Mouse (Mus musculus): ENCODE results near the gene Irf1. TPM values are rescaled to one million over a fixed set of nuclear protein-coding genes. Genes with fewer than 3 reads are reported as not detected.

Irf1 gene
- polyA plus RNA-seq, 1 experiment, result 10.9 TPM

DNA sequence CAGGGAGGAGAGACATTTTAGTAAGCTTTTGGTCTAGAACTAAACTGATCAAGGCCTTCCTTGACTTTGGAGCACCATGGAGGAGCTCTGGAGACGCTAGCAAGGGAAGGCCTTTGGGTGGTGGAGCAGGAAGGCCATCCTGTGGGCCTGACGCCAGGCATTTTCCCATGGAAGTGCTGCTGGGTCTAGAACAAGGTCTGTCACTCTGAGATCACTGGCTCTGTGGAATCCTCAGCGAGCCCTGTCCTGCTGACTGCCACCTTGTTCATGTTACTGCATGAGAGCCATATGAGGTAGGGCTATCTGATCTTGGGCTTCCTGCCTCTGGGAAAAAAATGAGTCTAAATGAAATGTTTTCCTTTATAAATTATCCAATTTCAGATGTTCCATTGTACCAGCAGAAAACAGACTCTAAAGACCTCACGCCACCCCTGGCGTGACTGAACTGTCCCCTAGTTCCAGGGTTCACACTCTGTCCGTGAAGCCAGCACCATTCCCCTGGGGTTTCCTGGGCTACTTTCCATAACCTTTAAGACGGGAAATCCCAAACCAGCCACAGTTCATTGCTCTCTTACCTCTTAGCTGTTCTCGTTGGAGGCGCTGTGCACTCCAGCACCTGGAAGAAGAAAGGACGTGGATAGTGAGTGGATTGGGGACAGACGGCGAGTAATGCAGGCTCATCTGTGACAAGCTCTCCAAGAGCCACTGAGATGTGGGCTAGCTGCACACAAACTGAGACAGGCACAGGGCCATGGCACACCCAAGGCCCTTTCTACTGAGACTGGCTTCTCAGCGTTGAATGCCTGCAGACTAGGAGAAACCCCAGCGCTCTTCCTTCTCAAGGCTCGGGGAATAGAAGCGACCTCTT, 43.4 kb downstream of the Irf1 start:
- no peak overlapping the region for H3K27ac ChIP-seq (ENCODE audit: insufficient read depth, low read length)
- TF ChIP-seq CTCF (IDR thresholded peaks at IDR 0.05; ENCODE audit: extremely low read depth, insufficient read depth, low read length) (no peak), POLR2A (IDR thresholded peaks at IDR 0.05; ENCODE audit: extremely low read depth, insufficient read depth, low read length) (no peak)
- no peaks in the 10 kb centered on the region for H3K4me1 ChIP-seq (ENCODE audit: control insufficient read depth, insufficient read depth, low read length)
- H3K4me3 ChIP-seq (ENCODE audit: insufficient read depth, low read length), result no peak overlapping the region

DNA sequence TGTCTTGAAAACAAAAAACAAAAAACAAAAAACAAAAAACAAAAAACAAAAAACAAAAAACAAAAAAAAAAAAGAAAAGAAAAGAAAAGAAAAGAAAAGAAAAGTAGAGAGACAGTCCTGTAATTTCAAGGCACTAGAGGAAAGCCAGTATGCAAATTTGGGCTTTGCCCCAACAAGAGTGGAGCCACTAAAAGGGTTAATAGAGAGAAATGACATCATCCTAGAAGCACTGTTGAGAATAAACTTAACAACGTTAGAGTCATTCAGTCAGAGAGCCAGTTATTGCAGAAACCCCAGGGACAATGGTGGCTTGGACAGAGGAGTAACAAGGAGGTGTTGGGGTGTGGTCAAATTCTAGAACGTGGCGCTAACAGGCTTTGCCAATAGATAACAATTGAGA, 45.0 kb downstream of the Irf1 start:
- H3K4me3 ChIP-seq (ENCODE audit: insufficient read depth, low read length), result no peak overlapping the region
- H3K27ac ChIP-seq (ENCODE audit: insufficient read depth, low read length), result no peak overlapping the region
- TF ChIP-seq POLR2A (IDR thresholded peaks at IDR 0.05; ENCODE audit: extremely low read depth, insufficient read depth, low read length), result no peak
- TF ChIP-seq CTCF (IDR thresholded peaks at IDR 0.05; ENCODE audit: extremely low read depth, insufficient read depth, low read length), result no peak
- H3K4me1 ChIP-seq (ENCODE audit: control insufficient read depth, insufficient read depth, low read length), result no peaks in the 10 kb centered on the region

- no peaks in the 10 kb centered on the region for H3K4me1 ChIP-seq (ENCODE audit: control insufficient read depth, insufficient read depth, low read length)
- H3K4me3 ChIP-seq (ENCODE audit: insufficient read depth, low read length), result no peak overlapping the region
- TF ChIP-seq CTCF (IDR thresholded peaks at IDR 0.05; ENCODE audit: extremely low read depth, insufficient read depth, low read length) (no peak), POLR2A (IDR thresholded peaks at IDR 0.05; ENCODE audit: extremely low read depth, insufficient read depth, low read length) (no peak)
- no peak overlapping the region for H3K27ac ChIP-seq (ENCODE audit: insufficient read depth, low read length)
These were observed 47.1 kb downstream of the Irf1 start for GRCm38 (mm10) chr11:53816841-53817375.

DNA sequence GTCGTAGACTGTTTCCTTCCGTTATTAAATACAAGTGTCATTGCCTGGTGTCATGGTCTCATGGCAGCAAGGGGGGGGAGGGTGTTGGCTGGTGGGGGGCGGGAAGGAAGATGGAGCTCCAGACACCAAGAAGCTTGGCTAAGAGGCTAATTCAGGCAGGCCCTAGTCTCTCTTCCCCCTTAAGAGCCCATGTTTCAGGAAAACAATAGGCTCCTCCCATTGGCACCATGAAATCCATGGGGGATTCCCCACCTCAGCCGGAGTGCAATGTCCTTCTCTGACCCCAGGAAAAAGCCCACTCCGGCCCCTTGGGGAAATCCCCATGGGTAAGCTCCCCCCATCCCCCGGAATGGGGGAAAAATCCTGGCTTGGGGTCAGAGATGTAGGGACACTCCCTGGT, 49.0 kb downstream of the Irf1 start:
- H3K27ac ChIP-seq (ENCODE audit: insufficient read depth, low read length), result no peak overlapping the region
- TF ChIP-seq CTCF (IDR thresholded peaks at IDR 0.05; ENCODE audit: extremely low read depth, insufficient read depth, low read length) (no peak), POLR2A (IDR thresholded peaks at IDR 0.05; ENCODE audit: extremely low read depth, insufficient read depth, low read length) (no peak)
- H3K4me1 ChIP-seq (ENCODE audit: control insufficient read depth, insufficient read depth, low read length), result no peaks in the 10 kb centered on the region

DNA sequence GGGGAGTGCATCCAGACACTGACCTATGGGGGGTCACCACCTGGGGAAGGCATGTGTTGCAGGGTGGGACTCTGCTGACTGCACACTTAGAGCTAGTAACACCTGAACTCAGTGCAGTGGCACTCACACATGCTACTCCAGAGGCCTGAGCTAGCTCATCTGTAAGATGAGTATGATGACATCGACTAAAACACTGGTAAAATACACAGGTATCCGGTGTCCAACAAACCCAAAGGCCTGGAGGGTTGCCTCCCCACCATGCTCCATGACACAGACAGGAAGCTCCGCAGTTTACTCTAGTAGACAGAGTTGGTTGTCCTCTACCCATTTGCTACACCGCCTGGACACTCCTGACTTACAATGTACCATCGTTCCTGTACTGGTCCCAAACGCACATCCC, 49.7 kb downstream of the Irf1 start:
- H3K4me3 ChIP-seq (ENCODE audit: insufficient read depth, low read length), result no peak overlapping the region
- H3K27ac ChIP-seq (ENCODE audit: insufficient read depth, low read length), result no peak overlapping the region
- H3K4me1 ChIP-seq (ENCODE audit: control insufficient read depth, insufficient read depth, low read length), result no peaks in the 10 kb centered on the region
- no peak for TF ChIP-seq POLR2A (IDR thresholded peaks at IDR 0.05; ENCODE audit: extremely low read depth, insufficient read depth, low read length)
- no peak for TF ChIP-seq CTCF (IDR thresholded peaks at IDR 0.05; ENCODE audit: extremely low read depth, insufficient read depth, low read length)

More for the DNA sequence above, 49.0 kb downstream of the Irf1 start:
- H3K4me3 ChIP-seq (ENCODE audit: insufficient read depth, low read length), result no peak overlapping the region

DNA sequence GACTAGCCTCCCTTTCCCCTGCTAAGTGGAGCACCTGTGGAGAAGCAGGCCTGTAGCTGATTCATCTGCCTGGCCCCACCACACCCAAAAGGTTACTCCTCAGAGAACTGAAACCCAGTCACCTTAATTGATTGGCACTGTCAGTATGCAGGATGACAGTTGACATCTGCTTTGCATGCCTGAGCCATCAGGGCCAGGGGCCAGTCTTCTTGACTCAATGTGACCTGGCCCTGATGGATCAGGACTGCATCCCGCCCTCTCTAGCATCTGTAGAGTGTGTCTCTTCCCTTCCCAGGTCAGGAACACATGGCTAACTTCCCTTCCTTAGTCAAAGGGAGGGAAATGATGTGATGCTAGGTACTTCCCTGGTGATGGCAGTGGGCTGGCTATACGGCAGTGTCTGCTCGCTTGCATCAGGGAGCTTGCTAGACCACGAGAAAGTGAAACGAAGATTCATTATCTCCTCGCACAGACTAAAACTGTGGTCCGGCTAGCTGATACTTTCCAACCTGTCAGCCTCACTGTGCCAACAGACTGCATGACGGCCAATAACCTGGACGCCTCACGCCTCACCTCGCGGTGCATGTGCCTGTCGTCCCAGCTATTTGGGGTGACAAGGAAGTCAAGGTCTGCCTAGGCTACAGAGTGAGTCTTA, 50.8 kb downstream of the Irf1 start:
- Histone ChIP-seq H3K4me1 (ENCODE audit: control insufficient read depth, insufficient read depth, low read length) (no peaks in the 10 kb centered on the region), H3K4me3 (ENCODE audit: insufficient read depth, low read length) (no peak overlapping the region), H3K27ac (ENCODE audit: insufficient read depth, low read length) (no peak overlapping the region)
- TF ChIP-seq CTCF (IDR thresholded peaks at IDR 0.05; ENCODE audit: extremely low read depth, insufficient read depth, low read length), result no peak
- TF ChIP-seq POLR2A (IDR thresholded peaks at IDR 0.05; ENCODE audit: extremely low read depth, insufficient read depth, low read length), result no peak

- H3K27ac ChIP-seq (ENCODE audit: insufficient read depth, low read length), result no peak overlapping the region
- no peak for TF ChIP-seq POLR2A (IDR thresholded peaks at IDR 0.05; ENCODE audit: extremely low read depth, insufficient read depth, low read length)
- TF ChIP-seq CTCF (IDR thresholded peaks at IDR 0.05; ENCODE audit: extremely low read depth, insufficient read depth, low read length), result no peak
These were observed 51.6 kb downstream of the Irf1 start for GRCm38 (mm10) chr11:53821230-53821944.

DNA sequence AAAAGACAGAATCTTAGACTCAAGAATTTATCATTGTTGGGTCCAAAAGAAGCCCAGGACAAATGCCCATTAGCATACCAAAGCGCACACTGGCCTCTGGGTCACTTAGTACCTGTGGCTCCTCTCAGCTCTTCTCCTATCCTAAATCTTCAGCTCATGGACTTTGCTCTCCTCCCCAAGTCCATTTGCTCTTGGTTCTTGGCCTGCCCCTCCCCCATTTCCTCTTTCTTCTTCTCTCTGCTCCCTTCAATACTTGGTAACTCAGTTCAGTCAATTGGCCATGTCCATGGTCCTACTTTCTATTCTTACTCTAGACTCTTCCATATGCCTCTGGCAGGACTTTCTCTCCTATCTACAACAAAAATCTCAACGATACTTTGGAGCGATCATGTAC, 52.1 kb downstream of the Irf1 start:
- TF ChIP-seq POLR2A (IDR thresholded peaks at IDR 0.05; ENCODE audit: extremely low read depth, insufficient read depth, low read length) (no peak), CTCF (IDR thresholded peaks at IDR 0.05; ENCODE audit: extremely low read depth, insufficient read depth, low read length) (no peak)
- no peak overlapping the region for H3K27ac ChIP-seq (ENCODE audit: insufficient read depth, low read length)
- H3K4me1 ChIP-seq (ENCODE audit: control insufficient read depth, insufficient read depth, low read length), result no peaks in the 10 kb centered on the region
- H3K4me3 ChIP-seq (ENCODE audit: insufficient read depth, low read length), result no peak overlapping the region

More at GRCm38 (mm10) chr11:53821230-53821944, 51.6 kb downstream of the Irf1 start:
- H3K4me3 ChIP-seq (ENCODE audit: insufficient read depth, low read length), result no peak overlapping the region
- no peaks in the 10 kb centered on the region for H3K4me1 ChIP-seq (ENCODE audit: control insufficient read depth, insufficient read depth, low read length)

- no peak overlapping the region for H3K27ac ChIP-seq (ENCODE audit: insufficient read depth, low read length)
- TF ChIP-seq POLR2A (IDR thresholded peaks at IDR 0.05; ENCODE audit: extremely low read depth, insufficient read depth, low read length) (no peak), CTCF (IDR thresholded peaks at IDR 0.05; ENCODE audit: extremely low read depth, insufficient read depth, low read length) (no peak)
- H3K4me3 ChIP-seq (ENCODE audit: insufficient read depth, low read length), result no peak overlapping the region
- no peaks in the 10 kb centered on the region for H3K4me1 ChIP-seq (ENCODE audit: control insufficient read depth, insufficient read depth, low read length)
These were observed 55.6 kb downstream of the Irf1 start for GRCm38 (mm10) chr11:53825409-53825808.

Other genes starting within 250 kb of the Irf1 start
- gene Kif3a, start 202.6 kb upstream of the Irf1 start, polyA plus RNA-seq (2012; rRNA removed), result 98.7 and 107 TPM in 2 replicates
- gene Il4, start 151.3 kb upstream of the Irf1 start, polyA plus RNA-seq (2012; rRNA removed), result not detected in 2 replicates
- not detected in 2 replicates for gene Il13, start 135.3 kb upstream of the Irf1 start, polyA plus RNA-seq (2012; rRNA removed)
- 6.1 and 6.8 TPM in 2 replicates for gene Rad50, start 62.7 kb upstream of the Irf1 start, polyA plus RNA-seq (2012; rRNA removed)
- 0.15 and 0.34 TPM in 2 replicates for gene Il5, start 49.2 kb upstream of the Irf1 start, polyA plus RNA-seq (2012; rRNA removed)
- gene Gm17334, start 3.2 kb downstream of the Irf1 start, polyA plus RNA-seq (2012; rRNA removed), result 1.4 and 2.3 TPM in 2 replicates
- gene Gm12216, start 89.2 kb downstream of the Irf1 start, polyA plus RNA-seq (2012; rRNA removed), result 3.7 and 5.5 TPM in 2 replicates
- gene Slc22a5, start 121.6 kb downstream of the Irf1 start, polyA plus RNA-seq (2012; rRNA removed), result 15.0 and 15.1 TPM in 2 replicates
- 2.6 and 2.9 TPM in 2 replicates for gene Slc22a21, start 210.3 kb downstream of the Irf1 start, polyA plus RNA-seq (2012; rRNA removed)

Measured in cortical plate, adult 2 months (tissue).